Mouse (Mus musculus): ENCODE measurements around the gene Oit3.
"Not testable (repeated sequence)": the region's sequence is repeated elsewhere in the genome, so short reads cannot be mapped to it uniquely, and the experiment has no call there.

Oit3 gene

GRCm38 (mm10) chr10:59429448-59430135 lies 12.0 kb downstream of the Oit3 start:
- DNase-seq (ENCODE audit: low read depth): peak; percentile 18

- DNase-seq (ENCODE audit: low read depth): no peak
These were observed 15.2 kb downstream of the Oit3 start for GRCm38 (mm10) chr10:59426371-59426770.

DNA sequence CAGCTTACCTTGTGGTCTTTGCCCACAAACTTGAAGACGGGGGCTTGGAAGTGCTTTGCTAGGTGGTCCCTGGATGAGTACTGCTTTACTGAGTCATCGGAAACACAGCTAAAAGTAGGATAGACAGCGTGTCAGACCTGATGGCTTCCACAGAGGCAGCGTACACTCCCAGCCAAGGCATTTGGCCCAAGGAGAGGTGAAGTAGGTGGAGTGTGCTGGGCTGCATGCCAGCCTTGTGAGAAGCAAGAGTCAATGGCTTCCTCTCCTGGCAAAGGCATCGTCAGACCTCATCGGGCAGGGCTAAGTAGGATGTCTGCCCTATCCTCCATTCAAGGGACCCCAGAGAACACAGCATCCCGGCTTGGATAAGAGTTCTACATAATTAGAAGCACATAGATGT lies 16.2 kb downstream of the Oit3 start:
- peak; percentile 57 for DNase-seq (ENCODE audit: low read depth)

DNA sequence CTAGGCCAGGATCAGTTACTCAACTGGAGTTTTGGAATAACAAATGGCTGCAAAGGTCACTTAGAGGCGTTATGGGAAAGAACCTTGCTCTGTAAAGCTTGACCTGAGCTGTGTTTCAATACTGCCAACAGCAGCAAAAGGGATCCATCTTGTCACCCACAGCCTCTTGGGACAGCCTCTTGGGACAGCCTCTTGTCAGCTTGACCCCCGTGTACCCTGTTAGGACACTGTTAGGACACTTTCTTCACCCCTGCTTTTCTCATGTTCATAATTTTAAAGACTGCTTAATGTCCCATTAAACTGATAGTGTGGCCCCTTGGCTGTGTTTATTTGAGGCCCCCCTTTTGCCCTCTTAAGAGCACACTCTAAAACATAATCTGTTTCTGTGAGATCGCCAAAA lies 17.1 kb downstream of the Oit3 start:
- no peak for DNase-seq (ENCODE audit: low read depth)

- no peak for DNase-seq (ENCODE audit: low read depth)
These were observed 22.1 kb downstream of the Oit3 start for GRCm38 (mm10) chr10:59419516-59419915.

DNA sequence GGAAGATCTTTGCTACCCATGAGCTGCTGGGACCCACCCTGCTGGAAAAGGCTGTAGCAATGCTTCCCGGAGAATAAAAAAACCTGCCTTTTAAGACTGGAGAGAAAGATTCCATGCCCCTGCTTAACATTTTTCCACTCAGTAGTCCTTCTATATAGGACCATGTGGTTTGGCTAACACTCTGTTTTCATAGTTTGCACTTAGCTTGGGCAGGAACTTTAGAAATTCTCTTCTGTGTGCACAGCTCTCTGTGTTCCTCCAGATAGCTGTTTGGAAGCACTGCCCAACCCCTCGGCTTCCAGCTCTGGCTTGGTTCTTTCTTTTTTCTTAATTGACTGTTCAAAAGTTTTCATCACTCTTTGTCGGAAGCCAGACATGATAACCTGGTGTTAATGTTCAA lies 25.0 kb downstream of the Oit3 start:
- DNase-seq (ENCODE audit: low read depth): peak; percentile 13

GRCm38 (mm10) chr10:59413711-59414110 lies 27.9 kb downstream of the Oit3 start:
- DNase-seq (ENCODE audit: low read depth): no peak

- no peak for DNase-seq (ENCODE audit: low read depth)
These were observed 31.3 kb downstream of the Oit3 start for GRCm38 (mm10) chr10:59410264-59410663.

DNA sequence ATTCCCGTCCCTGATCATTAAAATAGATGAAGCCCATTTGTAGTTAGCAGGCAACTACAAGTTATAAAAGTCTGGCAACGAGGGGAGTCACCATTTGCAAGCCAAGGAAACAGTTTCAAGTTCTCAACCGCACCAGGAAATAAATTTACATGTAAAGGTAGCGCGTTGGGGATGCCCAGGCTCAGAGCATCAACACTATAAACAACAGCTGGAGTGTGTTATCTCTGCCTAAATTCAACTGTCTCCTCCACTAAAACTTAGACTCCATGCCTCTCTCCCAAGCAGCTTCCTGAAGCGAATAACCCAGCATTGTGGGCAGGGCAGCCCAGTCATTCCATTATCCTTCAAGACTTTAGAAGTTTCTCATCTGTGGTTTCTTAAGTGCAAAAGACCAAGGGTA lies 33.1 kb downstream of the Oit3 start:
- no peak for DNase-seq (ENCODE audit: low read depth)

GRCm38 (mm10) chr10:59403793-59404149 lies 37.8 kb downstream of the Oit3 start:
- no peak for DNase-seq (ENCODE audit: low read depth)

DNA sequence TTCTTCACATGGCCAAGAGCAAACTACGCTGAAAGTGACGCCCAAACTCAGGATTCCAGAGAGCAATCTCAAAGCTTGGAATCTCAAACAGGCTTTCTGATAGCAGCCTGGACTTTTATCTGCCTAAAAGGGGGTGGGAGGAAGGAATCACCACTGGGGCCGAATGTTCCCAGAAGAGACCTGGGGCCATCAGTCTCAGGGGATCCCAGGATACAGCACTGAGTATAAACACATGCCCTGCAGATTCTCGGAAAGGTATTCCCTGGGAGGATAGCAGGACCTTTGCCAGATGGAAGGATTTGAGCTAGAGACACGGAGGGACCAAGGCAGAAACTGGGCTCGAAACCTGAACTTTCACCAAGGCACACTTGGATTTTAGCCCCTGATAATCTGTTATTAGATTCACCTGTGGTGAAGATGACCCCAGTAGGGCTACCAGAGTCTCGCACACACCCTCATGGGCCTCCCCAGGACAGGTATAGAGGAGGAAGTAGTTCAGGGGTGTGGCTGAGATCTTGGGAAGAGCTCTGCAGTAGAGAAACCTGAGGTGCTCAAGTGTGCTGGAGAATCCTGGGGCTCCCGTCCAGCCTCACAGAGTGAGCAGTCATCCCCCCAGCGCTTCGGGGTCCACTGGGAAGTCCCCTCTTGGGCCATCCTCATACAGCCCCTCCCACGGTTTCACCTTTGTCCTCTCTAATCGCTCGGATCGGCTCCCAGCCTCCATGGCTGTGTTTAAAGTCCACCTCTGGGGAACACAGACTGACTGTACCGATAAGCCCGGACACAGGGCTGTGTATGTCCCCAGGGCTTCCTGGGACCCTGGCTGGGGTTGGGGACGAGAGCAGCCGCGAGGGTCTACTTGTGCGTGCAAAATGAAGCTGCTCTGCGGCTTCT lies 38.4 kb downstream of the Oit3 start, which contains the start of gene Pla2g12b:
Gene Pla2g12b, plus strand, starts transcription at position 762 of the 894 bp plus-strand sequence.
- DNase-seq (ENCODE audit: low read depth): no peak

GRCm38 (mm10) chr10:59395461-59395860 lies 46.1 kb downstream of the Oit3 start, which contains the start of gene Gm10273:
Gm10273 (plus strand) TSS chr10:59395632.
- not testable (repeated sequence) for DNase-seq (ENCODE audit: low read depth)

DNA sequence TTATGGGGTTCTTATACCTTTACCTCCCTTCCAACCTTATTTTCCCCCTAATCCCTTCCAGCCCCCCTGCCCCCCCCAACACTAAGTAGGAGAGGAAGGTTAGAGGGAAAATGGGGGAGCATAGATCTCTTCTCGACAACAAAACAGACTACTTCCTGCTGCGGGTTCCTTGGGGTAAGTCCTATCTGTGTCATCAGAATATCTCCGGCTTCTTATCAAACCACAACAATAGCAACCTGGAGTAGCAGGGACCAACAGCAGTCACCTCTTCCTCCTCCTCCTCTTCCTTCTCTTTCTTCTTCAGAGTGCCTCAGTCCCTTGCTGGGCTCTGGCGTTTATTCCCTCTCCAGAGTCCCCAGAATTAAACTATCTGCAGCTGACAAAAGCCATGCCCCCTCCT lies 49.7 kb downstream of the Oit3 start:
- no peak for DNase-seq (ENCODE audit: low read depth)

- DNase-seq (ENCODE audit: low read depth): no peak
These were observed 51.9 kb downstream of the Oit3 start for GRCm38 (mm10) chr10:59389652-59390051.

DNA sequence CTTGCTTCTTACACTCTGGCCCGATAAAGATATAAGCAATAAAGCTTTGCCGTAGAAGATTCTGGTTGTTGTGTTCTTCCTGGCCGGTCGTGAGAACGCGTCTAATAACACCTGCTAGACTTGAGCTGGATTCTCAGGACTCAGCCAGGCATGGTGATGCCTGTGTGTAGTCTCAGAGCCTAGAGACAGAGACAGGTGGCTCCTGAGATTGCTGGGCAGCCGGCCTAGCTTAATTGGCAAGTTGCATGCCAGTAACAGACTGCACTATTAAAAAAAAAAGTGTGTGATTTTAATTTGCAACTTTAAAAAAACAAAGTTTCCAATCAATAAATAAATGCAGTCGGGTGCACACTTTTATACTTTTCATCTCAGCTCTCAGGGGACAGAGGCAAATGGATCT lies 54.6 kb downstream of the Oit3 start:
- DNase-seq (ENCODE audit: low read depth): no peak

DNA sequence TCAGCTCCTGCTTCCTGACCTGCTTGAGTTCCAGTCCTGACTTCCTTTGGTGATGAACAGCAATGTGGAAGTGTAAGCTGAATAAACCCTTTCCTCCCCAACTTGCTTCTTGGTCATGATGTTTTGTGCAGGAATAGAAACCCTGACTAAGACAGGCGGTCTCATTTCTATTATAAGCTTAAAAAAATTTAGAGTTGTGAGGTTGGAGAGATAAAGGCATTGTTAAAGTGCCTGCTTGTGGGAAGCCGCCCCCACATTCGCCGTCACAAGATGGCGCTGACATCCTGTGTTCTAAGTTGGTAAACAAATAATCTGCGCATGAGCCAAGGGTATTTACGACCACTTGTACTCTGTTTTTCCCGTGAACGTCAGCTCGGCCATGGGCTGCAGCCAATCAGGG lies 60.0 kb downstream of the Oit3 start:
- DNase-seq (ENCODE audit: low read depth): not testable (repeated sequence)

- DNase-seq (ENCODE audit: low read depth): no peak
These were observed 61.2 kb downstream of the Oit3 start for GRCm38 (mm10) chr10:59380411-59380821.

GRCm38 (mm10) chr10:59379927-59380326 lies 61.7 kb downstream of the Oit3 start:
- DNase-seq (ENCODE audit: low read depth): no peak

GRCm38 (mm10) chr10:59378728-59379127 lies 62.9 kb downstream of the Oit3 start:
- DNase-seq (ENCODE audit: low read depth): no peak

DNA sequence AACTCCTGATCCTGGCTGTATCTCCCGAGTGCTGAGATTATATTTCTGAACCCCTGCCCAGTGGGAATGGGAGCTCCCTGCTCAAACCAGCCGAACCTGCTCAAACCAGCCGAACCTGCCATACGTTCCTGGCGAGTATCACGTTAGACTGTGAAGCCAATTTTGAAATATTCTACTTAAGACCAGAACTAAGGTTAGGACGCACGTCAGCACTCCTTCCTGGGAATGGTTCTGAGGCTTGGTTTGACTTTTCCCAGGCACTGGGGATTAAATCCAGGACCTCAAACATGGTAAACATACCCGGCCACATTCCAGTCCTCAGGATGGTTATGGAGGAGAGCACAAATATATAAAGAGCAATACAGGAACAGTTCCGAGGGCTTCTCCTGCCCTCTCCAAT lies 63.7 kb downstream of the Oit3 start:
- no peak for DNase-seq (ENCODE audit: low read depth)

Data from NIH3T3 (cell line).